8 mouse cellular contexts compared by ENCODE assay signal in the genomic region with DNA sequence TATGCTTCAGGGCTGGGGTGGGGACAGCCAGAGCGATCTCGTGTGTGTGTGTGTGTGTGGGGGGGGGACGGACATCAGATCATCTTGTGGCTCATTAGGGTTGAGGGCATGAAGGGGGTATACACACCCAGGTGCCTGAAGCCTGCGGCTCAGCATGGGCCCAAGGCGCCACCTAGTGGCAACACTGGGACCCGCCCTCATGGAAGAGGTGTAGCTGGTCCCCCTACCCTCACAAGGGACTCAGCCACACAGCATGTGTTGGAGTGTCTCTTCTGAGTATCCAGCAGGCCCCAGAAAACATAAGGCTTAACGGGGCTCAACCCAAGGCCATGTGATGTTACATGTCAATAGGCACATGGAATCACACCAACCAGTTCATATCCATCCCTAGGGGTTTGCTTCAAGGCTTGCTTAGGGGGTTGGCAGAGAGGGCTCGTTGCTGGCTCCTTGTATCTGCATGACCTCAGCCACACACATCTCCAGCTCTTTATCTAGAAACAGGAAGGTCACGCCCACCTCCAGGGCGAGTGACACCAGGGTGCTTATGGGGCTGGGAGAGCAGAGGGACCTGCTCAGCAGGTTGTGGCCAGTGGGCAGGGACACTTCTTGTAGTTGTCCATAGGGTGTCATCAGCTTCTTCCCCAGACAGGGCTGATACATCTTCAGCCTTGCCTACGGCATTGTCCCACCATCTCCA.
A peak's percentile ranks its signal among the peaks of the same experiment; 100 is the strongest.
DNase-seq lines count a peak whose midpoint lies in the region; ATAC-seq lines count a peak whose summit lies in the region.

No protein-coding gene starts in this region.

- no peaks in the 10 kb centered on the region for H3K27me3 ChIP-seq in kidney, embryonic 16.5 days (ENCODE audit: insufficient read depth, low read length)

- H3K36me3 ChIP-seq in kidney, embryonic 16.5 days (ENCODE audit: insufficient read depth, low read length): peaks cover 37% of the 10 kb centered on the region

- no peaks in the 10 kb centered on the region for H3K9me3 ChIP-seq in kidney, embryonic 16.5 days (ENCODE audit: low read length)

- peak; percentile 27 for DNase-seq in 416B (ENCODE audit: low read depth)
- peak; percentile 44 for DNase-seq in adipocyte (ENCODE audit: low spot score)
- DNase-seq in embryo, embryonic 11 days: peak; percentile 83
- peak; percentile 42 to 53 for DNase-seq in lung, adult 18-20 months
- DNase-seq in ovary, postnatal 36 days (ENCODE audit: low spot score): peak; percentile 69
- DNase-seq in thymus, postnatal 25 days: peak; percentile 83

- peak; percentile 58; the same call in 1 of the 2 replicates for ATAC-seq in granulocyte monocyte progenitor cell, adult 5-6 weeks (replicated peaks; ENCODE audit: poor library complexity, severe bottlenecking)
- peak; percentile 67 for ATAC-seq in kidney, embryonic 16.5 days (ENCODE audit: low FRiP score, low TSS enrichment)

- no peak overlapping the region for H3K9ac ChIP-seq in kidney, embryonic 16.5 days (replicated peaks; ENCODE audit: low read length)

- H3K4me1 ChIP-seq in kidney, embryonic 16.5 days (ENCODE audit: insufficient read depth, low read length): no peaks in the 10 kb centered on the region; the same call in 1 of the 2 replicates

- 30% methylated on average over 11 of the region's 11 CpGs for WGBS in kidney, embryonic 16.5 days

- no peak overlapping the region for H3K4me3 ChIP-seq in kidney, embryonic 16.5 days (ENCODE audit: low read length)

- H3K27ac ChIP-seq in kidney, embryonic 16.5 days (ENCODE audit: low read length): no peak overlapping the region

- no peak overlapping the region for H3K4me2 ChIP-seq in kidney, embryonic 16.5 days (replicated peaks; ENCODE audit: low read depth, low read length)

Comparison
In these comparisons a context has a peak if more than half of its experiments do, and no peak if none do; other contexts are left out.
1. DNase-seq: peak in every context shown above with its lines; median percentile 83 in embryo, embryonic 11 days; 83 in thymus, postnatal 25 days; 69 in ovary, postnatal 36 days; 48 in lung, adult 18-20 months; 44 in adipocyte; 27 in 416B.